Mouse (Mus musculus) heart, adult 2 months (tissue): Measurements from ENCODE around the gene Phf5a. TPM values are rescaled to one million over a fixed set of nuclear protein-coding genes. Genes with fewer than 3 reads are reported as not detected.
A peak's percentile ranks its signal among the peaks of the same experiment; 100 is the strongest.

Experiments used
- DNase-seq, 2 experiments: peaks; one replicate each; pipeline ENCODE4 v3.0.0; 2021
- H3K27ac ChIP-seq: fragments of 200-600 bp; 2 replicates; pipeline ENCODE4 v1.8.1; 2022
- H3K27me3 ChIP-seq: fragments of 200-500 bp; 2 replicates; pipeline ENCODE4 v1.6.1; 2012; ENCODE audit warnings: mild to moderate bottlenecking, low read length, inconsistent platforms, mixed read lengths; ENCODE audit not compliant: control insufficient read depth, insufficient read depth
- H3K36me3 ChIP-seq: fragments of 200-500 bp; 2 replicates; pipeline ENCODE4 v1.6.1; 2012; ENCODE audit warnings: low read length, inconsistent platforms; ENCODE audit not compliant: control insufficient read depth, insufficient read depth
- H3K4me1 ChIP-seq: fragments of 200-500 bp; 2 replicates; pipeline ENCODE4 v1.6.1; 2011; ENCODE audit warnings: low read length; ENCODE audit not compliant: control insufficient read depth, insufficient read depth
- H3K4me3 ChIP-seq: fragments of 200-600 bp; 2 replicates; pipeline ENCODE4 v1.8.1; 2022
- H3K79me2 ChIP-seq: fragments of 200-500 bp; replicated peaks from 2 replicates; pipeline ENCODE4 v1.6.1; 2012; ENCODE audit warnings: mild to moderate bottlenecking, inconsistent platforms, low read length, moderate library complexity, mixed read lengths; ENCODE audit not compliant: control insufficient read depth, insufficient read depth
- H3K9ac ChIP-seq: fragments of 200-500 bp; 2 replicates; pipeline ENCODE4 v1.6.1; 2012; ENCODE audit warnings: low read depth, mild to moderate bottlenecking, control low read depth, inconsistent platforms, low read length, mixed read lengths
- CTCF ChIP-seq: fragments of 200-600 bp; IDR thresholded peaks from 2 replicates; pipeline ENCODE4 v1.8.1; 2022; ENCODE audit warnings: antibody characterized with exemption, mild to moderate bottlenecking, moderate library complexity
- EP300 ChIP-seq: fragments of 200-500 bp; IDR thresholded peaks from 2 replicates; pipeline ENCODE4 v1.6.1; 2011; ENCODE audit warnings: low read depth, low read length, control low read depth; ENCODE audit not compliant: insufficient read depth
- POLR2A ChIP-seq: fragments of 200-500 bp; IDR thresholded peaks from 2 replicates; pipeline ENCODE4 v1.6.1; 2011; ENCODE audit warnings: mild to moderate bottlenecking, low read depth, low read length, control low read depth; ENCODE audit not compliant: insufficient read depth
- WGBS: fragments of 180-500 bp; shearing (Covaris S2); methylation state at CpG from one replicate; pipeline ENCODE4 v1.1.7; 2018; 5-methylcytosine and 5-hydroxymethylcytosine counted together
- intact Hi-C: fragments of 180-260 bp; cut with DNase I; formaldehyde crosslinking; loops from one replicate; pipeline ENCODE4 v1.15.1; 2025
- polyA plus RNA-seq: library from polyadenylated mRNA; depleted of rRNA; stranded (reverse); fragments of >200 nt; gene quantifications from 2 replicates; pipeline ENCODE4 v1.2.3, GENCODE M21; 2012; rRNA removed
- total RNA-seq, 2 experiments: library from RNA; stranded (reverse); gene quantifications; 2 replicates each; pipeline ENCODE4 v1.2.3; 2021

The Phf5a gene
- total and polyA plus RNA-seq, 3 experiments, result 30.2 to 36.5 (median 30.2) TPM

DNA sequence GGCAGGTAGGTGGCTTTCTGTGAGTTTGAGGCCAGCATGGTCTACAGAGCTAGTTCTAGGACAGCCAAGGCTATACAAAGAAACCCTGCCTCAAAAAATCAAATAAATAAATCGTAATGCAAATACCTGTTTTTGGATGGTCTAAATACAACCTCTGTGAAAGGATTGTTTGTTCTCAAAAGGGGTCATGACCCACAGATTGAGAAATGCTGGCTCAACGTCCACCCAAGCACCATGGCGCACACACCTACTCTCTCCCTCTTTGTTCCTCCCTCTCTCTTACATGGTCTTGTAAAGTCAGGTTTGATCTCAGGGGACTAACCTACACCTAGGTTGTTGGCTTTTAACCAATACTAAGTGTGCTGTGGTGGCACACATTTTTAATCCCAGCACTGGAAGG lies 49.1 kb downstream of the Phf5a start:
- intact Hi-C loops, result no loop called here
- no peak for DNase-seq
- 83% methylated on average over 3 of the region's 3 CpGs for WGBS
- H3K27me3 ChIP-seq, result no peaks in the 10 kb centered on the region
- H3K9ac ChIP-seq, result no peak overlapping the region
- peaks cover 8% of the 10 kb centered on the region for H3K36me3 ChIP-seq
- H3K27ac ChIP-seq, result no peak overlapping the region
- H3K4me1 ChIP-seq, result no peaks in the 10 kb centered on the region
- no peak overlapping the region for H3K4me3 ChIP-seq
- no peak for TF ChIP-seq POLR2A
- TF ChIP-seq EP300, result no peak
- no peak for TF ChIP-seq CTCF
- H3K79me2 ChIP-seq, result peaks cover 2% of the 10 kb centered on the region

DNA sequence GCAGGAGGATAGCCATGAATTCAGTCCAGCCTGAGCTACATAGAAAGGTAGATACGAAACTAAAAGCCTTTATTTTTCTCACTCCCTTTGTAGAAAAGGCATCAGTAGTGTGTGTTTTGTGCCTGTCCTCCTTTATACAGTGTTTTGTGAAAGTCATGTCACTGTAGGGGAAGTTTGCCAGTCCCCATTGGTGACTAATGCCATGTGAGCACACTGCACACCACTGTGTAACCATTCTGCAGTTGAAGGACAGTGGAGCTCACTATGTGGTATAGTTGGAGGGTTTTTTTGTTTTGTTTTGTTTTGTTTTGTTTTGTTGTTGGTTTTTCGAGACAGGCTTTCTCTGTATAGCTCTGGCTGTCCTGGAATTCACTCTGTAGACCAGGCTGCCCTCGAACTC lies 53.3 kb downstream of the Phf5a start:
- Histone ChIP-seq H3K27me3 (no peaks in the 10 kb centered on the region), H3K79me2 (peaks cover 7% of the 10 kb centered on the region), H3K36me3 (peaks cover 15% of the 10 kb centered on the region), H3K4me1 (peaks cover 4% of the 10 kb centered on the region; the same call in 1 of the 2 replicates), H3K27ac (no peak overlapping the region), H3K9ac (no peak overlapping the region), H3K4me3 (no peak overlapping the region)
- DNase-seq, result no peak
- intact Hi-C loops, result no loop called here
- no peak for TF ChIP-seq POLR2A
- no peak for TF ChIP-seq CTCF
- no peak for TF ChIP-seq EP300
- 93% methylated on average over 3 of the region's 3 CpGs for WGBS

DNA sequence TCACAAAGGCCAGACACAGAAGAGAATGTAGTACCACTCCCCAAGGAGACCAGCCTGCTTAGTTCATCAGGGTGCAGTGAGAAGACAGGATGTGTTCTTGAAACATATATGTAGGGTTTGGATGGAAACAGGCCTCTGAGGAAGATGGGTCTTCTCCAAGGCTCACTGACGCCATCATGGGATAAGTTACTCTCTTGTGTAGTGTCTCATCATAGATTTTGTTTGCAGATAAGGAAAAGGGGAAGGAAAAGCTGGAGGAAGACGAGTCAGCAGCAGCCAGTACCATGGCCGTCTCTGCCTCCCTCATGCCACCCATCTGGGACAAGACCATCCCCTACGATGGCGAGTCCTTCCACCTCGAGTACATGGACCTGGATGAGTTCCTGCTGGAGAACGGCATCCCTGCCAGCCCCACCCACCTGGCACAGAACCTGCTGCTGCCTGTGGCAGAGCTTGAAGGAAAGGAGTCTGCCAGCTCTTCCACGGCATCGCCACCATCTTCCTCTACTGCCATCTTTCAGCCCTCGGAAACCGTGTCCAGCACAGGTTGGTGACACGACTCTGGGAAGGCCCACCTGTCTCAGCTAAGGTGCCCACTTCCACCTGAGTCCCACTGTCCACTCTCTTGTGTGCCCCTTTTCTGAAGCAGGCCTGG lies 56.9 kb downstream of the Phf5a start:
- Histone ChIP-seq H3K36me3 (peaks cover 17% of the 10 kb centered on the region), H3K4me1 (peaks cover 10% of the 10 kb centered on the region), H3K79me2 (peaks cover 11% of the 10 kb centered on the region), H3K27me3 (no peaks in the 10 kb centered on the region), H3K9ac (no peak overlapping the region), H3K4me3 (no peak overlapping the region), H3K27ac (no peak overlapping the region)
- TF ChIP-seq POLR2A (0 out of 2 replicates have a peak, but pooled peaks have one; percentile 10), CTCF (no peak), EP300 (no peak)
- intact Hi-C loops, result no loop called here
- DNase-seq, result peak in 1 of 2 experiments; percentile 42
- WGBS, result 65% methylated on average over 12 of the region's 12 CpGs

Other genes starting within 250 kb of the Phf5a start
- 10 to 100 TPM; 11.1 to 12.6 TPM for gene L3mbtl2, start 208.0 kb downstream of the Phf5a start, total RNA-seq
- gene L3mbtl2, start 208.0 kb downstream of the Phf5a start, polyA plus RNA-seq, result 7.8 and 10.4 TPM in 2 replicates
- 1 to 10 TPM; 1.6 to 1.7 TPM for gene Chadl, start 174.6 kb downstream of the Phf5a start, total RNA-seq
- 1.6 and 2.8 TPM in 2 replicates for gene Chadl, start 174.6 kb downstream of the Phf5a start, polyA plus RNA-seq
- gene Zc3h7b, start 126.9 kb downstream of the Phf5a start, total RNA-seq, result 10 to 100 TPM; 65.5 to 74.9 TPM
- 30.9 and 35.9 TPM in 2 replicates for gene Zc3h7b, start 126.9 kb downstream of the Phf5a start, polyA plus RNA-seq
- 10 to 100 TPM; 25.7 to 27.3 TPM for gene Rangap1, start 126.4 kb downstream of the Phf5a start, total RNA-seq
- 14.1 and 19.1 TPM in 2 replicates for gene Rangap1, start 126.4 kb downstream of the Phf5a start, polyA plus RNA-seq
- gene Tef, start 69.5 kb downstream of the Phf5a start, total RNA-seq, result 100 to 1,000 TPM in 1 of 2 experiments, 10 to 100 TPM in 1; 46.7 to 127 TPM
- 76.7 and 100 TPM in 2 replicates for gene Tef, start 69.5 kb downstream of the Phf5a start, polyA plus RNA-seq
- gene Tob2, start 13.1 kb downstream of the Phf5a start, total RNA-seq, result 100 to 1,000 TPM; 101 to 114 TPM
- gene Tob2, start 13.1 kb downstream of the Phf5a start, polyA plus RNA-seq, result 39.4 and 49.7 TPM in 2 replicates
- 1,000 to 10,000 TPM; 1,810 to 2,215 TPM for gene Aco2, start 398 bp upstream of the Phf5a start, total RNA-seq
- 2,076 and 2,628 TPM in 2 replicates for gene Aco2, start 398 bp upstream of the Phf5a start, polyA plus RNA-seq
- gene Polr3h, start 54.3 kb upstream of the Phf5a start, total RNA-seq, result 1 to 10 TPM; 5.9 to 8.1 TPM
- 7.2 and 10.2 TPM in 2 replicates for gene Polr3h, start 54.3 kb upstream of the Phf5a start, polyA plus RNA-seq
- 10 to 100 TPM; 66.1 to 92.7 TPM for gene Csdc2, start 64.8 kb upstream of the Phf5a start, total RNA-seq
- 85.7 and 111 TPM in 2 replicates for gene Csdc2, start 64.8 kb upstream of the Phf5a start, polyA plus RNA-seq
- 10 to 100 TPM; 22.0 to 26.7 TPM for gene Pmm1, start 89.0 kb upstream of the Phf5a start, total RNA-seq
- 27.7 and 34.4 TPM in 2 replicates for gene Pmm1, start 89.0 kb upstream of the Phf5a start, polyA plus RNA-seq
- gene 1700029P11Rik, start 108.6 kb upstream of the Phf5a start, total RNA-seq, result not detected
- not detected in 2 replicates for gene 1700029P11Rik, start 108.6 kb upstream of the Phf5a start, polyA plus RNA-seq
- gene Xrcc6, start 115.9 kb upstream of the Phf5a start, total RNA-seq, result 10 to 100 TPM; 18.9 to 24.3 TPM
- gene Xrcc6, start 115.9 kb upstream of the Phf5a start, polyA plus RNA-seq, result 18.6 and 20.3 TPM in 2 replicates
- gene Desi1, start 162.0 kb upstream of the Phf5a start, total RNA-seq, result 10 to 100 TPM; 21.4 to 27.7 TPM
- gene Desi1, start 162.0 kb upstream of the Phf5a start, polyA plus RNA-seq, result 20.1 and 23.1 TPM in 2 replicates
- gene Snu13, start 175.7 kb upstream of the Phf5a start, total RNA-seq, result 10 to 100 TPM; 49.5 to 52.7 TPM
- gene Snu13, start 175.7 kb upstream of the Phf5a start, polyA plus RNA-seq, result 49.5 and 66.6 TPM in 2 replicates
- not detected for gene 4930407I10Rik, start 187.2 kb upstream of the Phf5a start, total RNA-seq
- gene 4930407I10Rik, start 187.2 kb upstream of the Phf5a start, polyA plus RNA-seq, result not detected in 2 replicates
- not detected for gene Mei1, start 198.1 kb upstream of the Phf5a start, total RNA-seq
- not detected in 2 replicates for gene Mei1, start 198.1 kb upstream of the Phf5a start, polyA plus RNA-seq